Mouse (Mus musculus): ENCODE measurements around the gene Ube3b.

GRCm38 (mm10) chr5:114435588-114435987, 55.2 kb downstream of the Ube3b start:
- TF ChIP-seq CTCF (IDR thresholded peaks at IDR 0.05; ENCODE audit: low read depth), result no peak
- TF ChIP-seq EP300 (optimal IDR thresholded peaks at IDR 0.05), result no peak

Data from stomach, postnatal 0 days (tissue).